Comparison of ENCODE assay signal across 22 mouse cellular contexts in the genomic region with DNA sequence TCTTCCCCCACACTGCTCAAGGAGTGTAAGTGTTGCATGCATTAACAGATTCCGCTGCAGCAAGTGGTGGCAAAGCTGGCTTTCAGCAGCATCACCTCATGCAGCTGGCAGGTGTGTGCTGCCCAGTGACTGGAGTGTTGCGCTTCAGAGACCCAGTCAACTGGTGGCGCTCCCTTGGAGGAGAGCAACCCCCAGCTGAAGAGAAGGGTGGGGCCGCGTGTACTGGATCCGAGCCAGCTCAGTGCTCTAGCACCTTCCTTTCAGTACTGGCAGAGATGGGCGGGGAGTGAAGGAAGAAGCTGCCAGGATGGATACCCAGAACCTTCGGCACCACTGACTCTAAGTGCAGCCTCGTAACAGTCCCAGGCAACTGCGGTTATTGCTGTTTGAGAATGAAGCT. TPM values are rescaled to one million over a fixed set of nuclear protein-coding genes. Genes with fewer than 3 reads are reported as not detected.
DNase-seq lines count a peak whose midpoint lies in the region; ATAC-seq and TF ChIP-seq lines count a peak whose summit lies in the region.
"Had no signal": no experiment of that assay in that cellular context is flagged by ENCODE, and none has a peak within 500 bp of the region (broad histone marks: within the 10 kb centered on the region; RNA-seq: fewer than 3 reads in every experiment).

No protein-coding gene starts in this region.

- no peak overlapping the region for H3K4me2 ChIP-seq in kidney, postnatal 0 days (ENCODE audit: low read length)
- H3K4me2 ChIP-seq: embryonic facial prominence, embryonic 13.5 days; hindbrain, embryonic 13.5 days had no signal

- no peak for DNase-seq in kidney, postnatal 0 days (ENCODE audit: low spot score)
- DNase-seq in kidney, postnatal 14 days = no peak
- peak; percentile 34 for DNase-seq in lung, postnatal 10 days
- DNase-seq in lung, adult 2 months = no peak
- DNase-seq in R1 (ENCODE audit: low read depth, low spot score) = peak; percentile 40
- DNase-seq in spleen, postnatal 4 days (ENCODE audit: low spot score in 2 of 2) = no peak
- DNase-seq: adrenal gland, postnatal 14 days; cerebellum, adult 18-20 months; cerebellum, adult 9-11 months; cerebellum, postnatal 36 days; gastrocnemius, postnatal 10 days; heart, adult 18-20 months; heart, postnatal 10 days had no signal

- no peaks in the 10 kb centered on the region for H3K27me3 ChIP-seq in kidney, postnatal 0 days (ENCODE audit: insufficient read depth, low read length)
- H3K27me3 ChIP-seq: CH12.LX; embryonic facial prominence, embryonic 13.5 days; hindbrain, embryonic 13.5 days had no signal

- H3K4me1 ChIP-seq in kidney, postnatal 0 days (replicated peaks; ENCODE audit: insufficient read depth, low read length) = no peaks in the 10 kb centered on the region
- no peaks in the 10 kb centered on the region; the same call in 1 of the 2 replicates for H3K4me1 ChIP-seq in lung, adult 2 months (ENCODE audit: control insufficient read depth, insufficient read depth, low read length)
- H3K4me1 ChIP-seq: embryonic facial prominence, embryonic 13.5 days; hindbrain, embryonic 13.5 days had no signal

- no peak overlapping the region for H3K27ac ChIP-seq in kidney, postnatal 0 days
- H3K27ac ChIP-seq: embryonic facial prominence, embryonic 13.5 days; heart, embryonic 10.5 days; hindbrain, embryonic 13.5 days; hindbrain, postnatal 0 days had no signal

- no peaks in the 10 kb centered on the region for H3K9me3 ChIP-seq in kidney, postnatal 0 days (replicated peaks; ENCODE audit: low read length)
- H3K9me3 ChIP-seq: embryonic facial prominence, embryonic 13.5 days; heart, embryonic 10.5 days; hindbrain, embryonic 13.5 days had no signal

- TF ChIP-seq POLR2A in lung, adult 2 months (IDR thresholded peaks at IDR 0.05; ENCODE audit: borderline replicate concordance, extremely low read depth, low read depth, low read length) = no peak

- no peak for TF ChIP-seq CTCF in kidney, postnatal 0 days (IDR thresholded peaks at IDR 0.05; ENCODE audit: low read depth)
- no peak for TF ChIP-seq CTCF in lung, adult 2 months (IDR thresholded peaks at IDR 0.05; ENCODE audit: insufficient read depth, low read length)

- 0 out of 2 replicates have a peak, but pooled peaks cover 19% of the 10 kb centered on the region for H3K36me3 ChIP-seq in kidney, postnatal 0 days (ENCODE audit: insufficient read depth, low read length)

- 0 out of 2 replicates have a peak, but pooled peaks have one; percentile 29 for ATAC-seq in kidney, postnatal 0 days (replicated peaks; ENCODE audit: low FRiP score, low read depth)
- peak; percentile 78 for ATAC-seq in megakaryocyte-erythroid progenitor cell, adult 5-6 weeks (replicated peaks; ENCODE audit: low FRiP score, low TSS enrichment, poor library complexity, severe bottlenecking)
- ATAC-seq in frontal cortex, adult (ENCODE audit: low TSS enrichment) = no peak
- ATAC-seq: activated CD4-positive, CD25-positive, alpha-beta regulatory T cell, adult 4 months; forebrain, embryonic 14.5 days; hindbrain, postnatal 0 days had no signal

- H3K9ac ChIP-seq in kidney, postnatal 0 days (ENCODE audit: low read depth, low read length) = no peak overlapping the region
- H3K9ac ChIP-seq: embryonic facial prominence, embryonic 13.5 days; hindbrain, embryonic 13.5 days had no signal

- 80% methylated on average over 10 of the region's 10 CpGs for WGBS in kidney, postnatal 0 days
- 66% methylated on average over 10 of the region's 10 CpGs for WGBS in lung, adult 2 months

- no peak overlapping the region for H3K4me3 ChIP-seq in kidney, postnatal 0 days (replicated peaks; ENCODE audit: low read depth, low read length)
- no peak overlapping the region for H3K4me3 ChIP-seq in lung, adult 2 months (replicated peaks; ENCODE audit: extremely low read depth, low read depth, low read length)
- H3K4me3 ChIP-seq: embryonic facial prominence, embryonic 13.5 days; heart, embryonic 10.5 days; hindbrain, embryonic 13.5 days had no signal

RNA-seq across cellular contexts. Expression of a gene that starts 15.3 kb away (rescaled TPM):
- polyA plus RNA-seq in kidney, postnatal 0 days (2015; fragmentation: Nextera tagmentation; extraction: Ambion mirVana) = 169 and 170 TPM in 2 replicates
- 320 and 386 TPM in 2 replicates for polyA plus RNA-seq in lung, adult 2 months (2012; rRNA removed)
- total RNA-seq in megakaryocyte-erythroid progenitor cell, adult 5-6 weeks (2014; fragmentation: Nextera tagmentation) = 18.2 and 19.1 TPM in 2 replicates
- 19.0 and 21.9 TPM in 2 replicates for total RNA-seq in megakaryocyte-erythroid progenitor cell, adult 5-6 weeks (2017)

RNA-seq across cellular contexts. Expression of a gene that starts 25.1 kb away (rescaled TPM):
- polyA plus RNA-seq in kidney, postnatal 0 days (2015; fragmentation: Nextera tagmentation; extraction: Ambion mirVana) = 168 and 174 TPM in 2 replicates
- polyA plus RNA-seq in lung, adult 2 months (2012; rRNA removed) = 37.4 and 41.8 TPM in 2 replicates
- 15.3 and 33.4 TPM in 2 replicates for total RNA-seq in megakaryocyte-erythroid progenitor cell, adult 5-6 weeks (2014; fragmentation: Nextera tagmentation)
- total RNA-seq in megakaryocyte-erythroid progenitor cell, adult 5-6 weeks (2017) = 16.5 and 27.3 TPM in 2 replicates

RNA-seq across cellular contexts. Expression of a gene that starts 59.9 kb away (rescaled TPM):
- 78.2 and 85.1 TPM in 2 replicates for polyA plus RNA-seq in kidney, postnatal 0 days (2015; fragmentation: Nextera tagmentation; extraction: Ambion mirVana)
- polyA plus RNA-seq in lung, adult 2 months (2012; rRNA removed) = 58.6 and 128 TPM in 2 replicates
- 9.4 and 14.2 TPM in 2 replicates for total RNA-seq in megakaryocyte-erythroid progenitor cell, adult 5-6 weeks (2014; fragmentation: Nextera tagmentation)
- 8.6 and 12.5 TPM in 2 replicates for total RNA-seq in megakaryocyte-erythroid progenitor cell, adult 5-6 weeks (2017)

Comparison
In these comparisons a context has a peak if more than half of its experiments do, and no peak if none do; other contexts are left out.
1. DNase-seq: peak in lung, postnatal 10 days (single experiment) and R1 (single experiment); none in kidney, postnatal 0 days (single experiment), kidney, postnatal 14 days (single experiment), lung, adult 2 months (single experiment) and spleen, postnatal 4 days (0 of 2).